Mouse (Mus musculus): Measurements from ENCODE around the gene Ankrd33b. TPM values are rescaled to one million over a fixed set of nuclear protein-coding genes. Genes with fewer than 3 reads are reported as not detected.

The Ankrd33b gene
- polyA plus RNA-seq, 1 experiment from 2014 or later = 1.1 TPM

GRCm38 (mm10) chr15:31349046-31349445, 18.5 kb downstream of the Ankrd33b start:
- Histone ChIP-seq H3K4me3 (ENCODE audit: low read depth, low read length) (no peak overlapping the region), H3K27ac (ENCODE audit: low read depth, low read length) (no peak overlapping the region), H3K4me1 (ENCODE audit: control insufficient read depth, insufficient read depth, low read length) (no peaks in the 10 kb centered on the region), H3K9ac (ENCODE audit: low read length) (no peak overlapping the region), H3K4me2 (ENCODE audit: low read depth) (no peak overlapping the region), H3K9me3 (ENCODE audit: control insufficient read depth, low read length) (no peaks in the 10 kb centered on the region), H3K36me3 (ENCODE audit: control insufficient read depth, insufficient read depth, low read length) (no peaks in the 10 kb centered on the region), H3K27me3 (ENCODE audit: control insufficient read depth, insufficient read depth, low read length) (no peaks in the 10 kb centered on the region)
- DNase-seq (ENCODE audit: low spot score) (no peak), ATAC-seq (ENCODE audit: insufficient read depth, low FRiP score, low TSS enrichment) (no peak)
- WGBS = 82% methylated on average over 5 of the region's 5 CpGs

- Histone ChIP-seq H3K36me3 (ENCODE audit: control insufficient read depth, insufficient read depth, low read length) (no peaks in the 10 kb centered on the region), H3K4me1 (ENCODE audit: control insufficient read depth, insufficient read depth, low read length) (no peaks in the 10 kb centered on the region), H3K9ac (ENCODE audit: low read length) (no peak overlapping the region), H3K9me3 (ENCODE audit: control insufficient read depth, low read length) (no peaks in the 10 kb centered on the region), H3K4me3 (ENCODE audit: low read depth, low read length) (no peak overlapping the region), H3K27ac (ENCODE audit: low read depth, low read length) (no peak overlapping the region), H3K27me3 (ENCODE audit: control insufficient read depth, insufficient read depth, low read length) (no peaks in the 10 kb centered on the region), H3K4me2 (ENCODE audit: low read depth) (no peak overlapping the region)
- WGBS = 83% methylated on average over 5 of the region's 5 CpGs
- ATAC-seq (ENCODE audit: insufficient read depth, low FRiP score, low TSS enrichment) = no peak
- no peak for DNase-seq (ENCODE audit: low spot score)
Observed at GRCm38 (mm10) chr15:31348241-31348640, 19.3 kb downstream of the Ankrd33b start.

- Histone ChIP-seq H3K27ac (ENCODE audit: low read depth, low read length) (no peak overlapping the region), H3K27me3 (ENCODE audit: control insufficient read depth, insufficient read depth, low read length) (no peaks in the 10 kb centered on the region), H3K9me3 (ENCODE audit: control insufficient read depth, low read length) (no peaks in the 10 kb centered on the region), H3K4me2 (ENCODE audit: low read depth) (no peak overlapping the region), H3K4me3 (ENCODE audit: low read depth, low read length) (no peak overlapping the region), H3K9ac (ENCODE audit: low read length) (no peak overlapping the region), H3K36me3 (ENCODE audit: control insufficient read depth, insufficient read depth, low read length) (no peaks in the 10 kb centered on the region), H3K4me1 (ENCODE audit: control insufficient read depth, insufficient read depth, low read length) (no peaks in the 10 kb centered on the region)
- no peak for DNase-seq (ENCODE audit: low spot score)
- 70% methylated on average over 2 of the region's 2 CpGs for WGBS
- no peak for ATAC-seq (ENCODE audit: insufficient read depth, low FRiP score, low TSS enrichment)
Observed at GRCm38 (mm10) chr15:31346508-31346907, 21.0 kb downstream of the Ankrd33b start.

- Histone ChIP-seq H3K4me1 (ENCODE audit: control insufficient read depth, insufficient read depth, low read length) (no peaks in the 10 kb centered on the region), H3K9me3 (ENCODE audit: control insufficient read depth, low read length) (no peaks in the 10 kb centered on the region), H3K4me3 (ENCODE audit: low read depth, low read length) (no peak overlapping the region), H3K27me3 (ENCODE audit: control insufficient read depth, insufficient read depth, low read length) (no peaks in the 10 kb centered on the region), H3K4me2 (ENCODE audit: low read depth) (no peak overlapping the region), H3K27ac (ENCODE audit: low read depth, low read length) (no peak overlapping the region), H3K36me3 (ENCODE audit: control insufficient read depth, insufficient read depth, low read length) (no peaks in the 10 kb centered on the region), H3K9ac (ENCODE audit: low read length) (no peak overlapping the region)
- WGBS = 83% methylated on average over 9 of the region's 9 CpGs
- DNase-seq (ENCODE audit: low spot score) = no peak
- no peak for ATAC-seq (ENCODE audit: insufficient read depth, low FRiP score, low TSS enrichment)
Observed at GRCm38 (mm10) chr15:31345366-31345765, 22.2 kb downstream of the Ankrd33b start.

GRCm38 (mm10) chr15:31344811-31345211, 22.7 kb downstream of the Ankrd33b start:
- no peaks in the 10 kb centered on the region for H3K9me3 ChIP-seq (ENCODE audit: control insufficient read depth, low read length)
- no peaks in the 10 kb centered on the region for H3K4me1 ChIP-seq (ENCODE audit: control insufficient read depth, insufficient read depth, low read length)
- no peak overlapping the region for H3K9ac ChIP-seq (ENCODE audit: low read length)
- H3K36me3 ChIP-seq (ENCODE audit: control insufficient read depth, insufficient read depth, low read length) = no peaks in the 10 kb centered on the region
- 79% methylated on average over 18 of the region's 18 CpGs for WGBS
- H3K27me3 ChIP-seq (ENCODE audit: control insufficient read depth, insufficient read depth, low read length) = no peaks in the 10 kb centered on the region
- no peak overlapping the region for H3K4me3 ChIP-seq (ENCODE audit: low read depth, low read length)
- ATAC-seq (ENCODE audit: insufficient read depth, low FRiP score, low TSS enrichment) (no peak), DNase-seq (ENCODE audit: low spot score) (peak; percentile 30)
- no peak overlapping the region for H3K4me2 ChIP-seq (ENCODE audit: low read depth)
- H3K27ac ChIP-seq (ENCODE audit: low read depth, low read length) = no peak overlapping the region

- H3K4me1 ChIP-seq (ENCODE audit: control insufficient read depth, insufficient read depth, low read length) = no peaks in the 10 kb centered on the region
- 33% methylated on average over 6 of the region's 6 CpGs for WGBS
- no peak overlapping the region for H3K4me2 ChIP-seq (ENCODE audit: low read depth)
- H3K4me3 ChIP-seq (ENCODE audit: low read depth, low read length) = no peak overlapping the region
- H3K27ac ChIP-seq (ENCODE audit: low read depth, low read length) = no peak overlapping the region
- H3K9ac ChIP-seq (ENCODE audit: low read length) = no peak overlapping the region
- no peak for ATAC-seq (ENCODE audit: insufficient read depth, low FRiP score, low TSS enrichment)
- DNase-seq (ENCODE audit: low spot score) = no peak
- no peaks in the 10 kb centered on the region for H3K27me3 ChIP-seq (ENCODE audit: control insufficient read depth, insufficient read depth, low read length)
- H3K9me3 ChIP-seq (ENCODE audit: control insufficient read depth, low read length) = no peaks in the 10 kb centered on the region
- H3K36me3 ChIP-seq (ENCODE audit: control insufficient read depth, insufficient read depth, low read length) = no peaks in the 10 kb centered on the region
Observed at GRCm38 (mm10) chr15:31343602-31344001, 23.9 kb downstream of the Ankrd33b start.

- Histone ChIP-seq H3K9ac (ENCODE audit: low read length) (no peak overlapping the region), H3K27me3 (ENCODE audit: control insufficient read depth, insufficient read depth, low read length) (no peaks in the 10 kb centered on the region)
- 47% methylated on average over 8 of the region's 8 CpGs for WGBS
Observed at GRCm38 (mm10) chr15:31342496-31342901, 25.0 kb downstream of the Ankrd33b start.

GRCm38 (mm10) chr15:31342001-31342400, 25.5 kb downstream of the Ankrd33b start:
- ATAC-seq (ENCODE audit: insufficient read depth, low FRiP score, low TSS enrichment) = no peak
- Histone ChIP-seq H3K4me2 (ENCODE audit: low read depth) (no peak overlapping the region), H3K4me3 (ENCODE audit: low read depth, low read length) (no peak overlapping the region), H3K4me1 (ENCODE audit: control insufficient read depth, insufficient read depth, low read length) (no peaks in the 10 kb centered on the region), H3K27ac (ENCODE audit: low read depth, low read length) (no peak overlapping the region), H3K9me3 (ENCODE audit: control insufficient read depth, low read length) (no peaks in the 10 kb centered on the region), H3K9ac (ENCODE audit: low read length) (no peak overlapping the region), H3K27me3 (ENCODE audit: control insufficient read depth, insufficient read depth, low read length) (no peaks in the 10 kb centered on the region), H3K36me3 (ENCODE audit: control insufficient read depth, insufficient read depth, low read length) (no peaks in the 10 kb centered on the region)
- WGBS = 32% methylated on average over 1 of the region's 1 CpGs
- DNase-seq (ENCODE audit: low spot score) = no peak

More at GRCm38 (mm10) chr15:31342496-31342901, 25.0 kb downstream of the Ankrd33b start:
- no peaks in the 10 kb centered on the region for H3K4me1 ChIP-seq (ENCODE audit: control insufficient read depth, insufficient read depth, low read length)
- H3K27ac ChIP-seq (ENCODE audit: low read depth, low read length) = no peak overlapping the region
- ATAC-seq (ENCODE audit: insufficient read depth, low FRiP score, low TSS enrichment) = no peak
- H3K9me3 ChIP-seq (ENCODE audit: control insufficient read depth, low read length) = no peaks in the 10 kb centered on the region
- no peak overlapping the region for H3K4me3 ChIP-seq (ENCODE audit: low read depth, low read length)
- H3K36me3 ChIP-seq (ENCODE audit: control insufficient read depth, insufficient read depth, low read length) = no peaks in the 10 kb centered on the region
- no peak for DNase-seq (ENCODE audit: low spot score)
- H3K4me2 ChIP-seq (ENCODE audit: low read depth) = no peak overlapping the region

GRCm38 (mm10) chr15:31338656-31339291, 28.8 kb downstream of the Ankrd33b start:
- DNase-seq (ENCODE audit: low spot score) (no peak), ATAC-seq (ENCODE audit: insufficient read depth, low FRiP score, low TSS enrichment) (no peak)
- Histone ChIP-seq H3K36me3 (ENCODE audit: control insufficient read depth, insufficient read depth, low read length) (no peaks in the 10 kb centered on the region), H3K27me3 (ENCODE audit: control insufficient read depth, insufficient read depth, low read length) (no peaks in the 10 kb centered on the region), H3K9me3 (ENCODE audit: control insufficient read depth, low read length) (no peaks in the 10 kb centered on the region), H3K27ac (ENCODE audit: low read depth, low read length) (no peak overlapping the region), H3K4me1 (ENCODE audit: control insufficient read depth, insufficient read depth, low read length) (no peaks in the 10 kb centered on the region), H3K9ac (ENCODE audit: low read length) (no peak overlapping the region), H3K4me2 (ENCODE audit: low read depth) (no peak overlapping the region), H3K4me3 (ENCODE audit: low read depth, low read length) (no peak overlapping the region)
- 76% methylated on average over 10 of the region's 10 CpGs for WGBS

Data from neural tube, embryonic 11.5 days (tissue).